Mouse (Mus musculus) liver, embryonic 14.5 days (tissue): ENCODE measurements at regions not wholly inside any gene's neighbourhood (a gene's known extent, or its start where the extent isn't known, plus 50 kb on each side); places are given as distances from the start of the nearest gene placed in this dataset.

Experiments
- CTCF ChIP-seq: IDR thresholded peaks from 2 replicates; pipeline ENCODE4 v1.5.1; 2016; ENCODE audit warnings: antibody characterized with exemption, low read depth, control low read depth
- EP300 ChIP-seq: IDR thresholded peaks from 2 replicates; pipeline ENCODE4 v1.6.1; 2016; ENCODE audit warnings: antibody characterized with exemption, low read depth

DNA sequence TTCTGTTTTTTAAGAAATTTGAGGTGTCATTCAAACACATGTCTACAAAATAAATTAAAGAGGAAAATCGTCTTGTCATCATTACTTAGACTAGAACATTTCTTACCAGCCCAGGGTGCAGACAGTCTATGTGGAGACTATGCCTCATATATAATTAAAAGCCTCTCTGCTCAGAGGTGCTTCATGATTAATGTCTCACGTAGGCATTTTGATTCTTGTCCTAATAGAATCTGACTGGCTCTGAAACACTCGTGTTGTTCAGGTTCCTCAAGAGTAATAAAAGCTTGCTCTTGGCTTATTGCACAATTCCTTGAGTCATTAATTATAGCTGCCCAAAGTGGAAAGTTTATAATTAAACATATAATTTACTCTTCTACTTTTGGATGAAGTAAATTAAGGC is 475.1 kb upstream of the Gcfc2 start:
- TF ChIP-seq CTCF (no peak), EP300 (no peak)
